Mouse (Mus musculus): ENCODE data around the gene Pml.
A peak's percentile ranks its signal among the peaks of the same experiment; 100 is the strongest.
"Not testable (repeated sequence)": the region's sequence is repeated elsewhere in the genome, so short reads cannot be mapped to it uniquely, and the experiment has no call there.

The Pml gene

GRCm38 (mm10) chr9:58271109-58271508, 21.5 kb upstream of the Pml start:
- DNase-seq: no peak

DNA sequence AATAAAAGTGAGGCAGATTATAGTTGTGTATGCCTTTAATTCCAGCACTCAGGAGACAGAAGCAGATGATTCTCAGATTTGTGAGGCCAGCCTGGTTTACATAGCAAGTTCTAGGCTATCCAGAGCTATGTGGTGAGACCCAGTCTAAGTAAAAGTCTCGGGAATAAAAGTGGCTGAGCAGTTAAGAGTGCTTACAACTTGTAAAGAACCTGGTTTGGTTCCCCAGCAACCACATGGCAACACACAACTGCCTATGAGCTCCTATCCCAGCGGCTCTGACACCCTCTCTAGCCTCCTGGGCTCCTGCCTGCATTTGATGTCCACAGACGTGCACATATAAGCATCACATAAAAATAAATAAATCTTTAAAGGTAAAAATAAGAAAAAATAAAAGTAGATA, 20.5 kb upstream of the Pml start:
- DNase-seq: no peak

- DNase-seq: peak; percentile 83
Observed at GRCm38 (mm10) chr9:58268384-58269313, 19.1 kb upstream of the Pml start.

GRCm38 (mm10) chr9:58267046-58267445, 17.5 kb upstream of the Pml start:
- no peak for DNase-seq

- DNase-seq: no peak
Observed at GRCm38 (mm10) chr9:58266571-58267011, 17.0 kb upstream of the Pml start.

DNA sequence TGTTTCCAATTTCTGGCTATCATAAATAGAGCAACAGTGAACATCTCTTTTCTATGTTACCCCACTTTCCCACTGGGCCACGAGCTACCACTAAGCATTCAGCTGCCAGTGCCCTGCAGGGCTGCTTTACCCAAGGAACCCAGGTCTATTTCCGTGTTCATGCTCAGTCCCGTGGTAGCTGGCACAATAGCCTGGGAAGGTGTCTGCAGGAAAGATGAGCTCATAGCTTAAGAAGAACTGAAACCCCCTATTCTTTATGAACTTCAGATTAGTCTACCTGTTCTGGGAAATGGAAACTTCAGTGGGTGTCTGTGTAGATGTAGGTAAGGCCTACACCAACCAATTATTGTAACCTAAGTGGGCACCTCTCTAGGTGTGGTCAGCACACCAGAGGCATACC, 15.8 kb upstream of the Pml start:
- DNase-seq: no peak

GRCm38 (mm10) chr9:58262507-58262906, 12.9 kb upstream of the Pml start:
- DNase-seq: no peak

DNA sequence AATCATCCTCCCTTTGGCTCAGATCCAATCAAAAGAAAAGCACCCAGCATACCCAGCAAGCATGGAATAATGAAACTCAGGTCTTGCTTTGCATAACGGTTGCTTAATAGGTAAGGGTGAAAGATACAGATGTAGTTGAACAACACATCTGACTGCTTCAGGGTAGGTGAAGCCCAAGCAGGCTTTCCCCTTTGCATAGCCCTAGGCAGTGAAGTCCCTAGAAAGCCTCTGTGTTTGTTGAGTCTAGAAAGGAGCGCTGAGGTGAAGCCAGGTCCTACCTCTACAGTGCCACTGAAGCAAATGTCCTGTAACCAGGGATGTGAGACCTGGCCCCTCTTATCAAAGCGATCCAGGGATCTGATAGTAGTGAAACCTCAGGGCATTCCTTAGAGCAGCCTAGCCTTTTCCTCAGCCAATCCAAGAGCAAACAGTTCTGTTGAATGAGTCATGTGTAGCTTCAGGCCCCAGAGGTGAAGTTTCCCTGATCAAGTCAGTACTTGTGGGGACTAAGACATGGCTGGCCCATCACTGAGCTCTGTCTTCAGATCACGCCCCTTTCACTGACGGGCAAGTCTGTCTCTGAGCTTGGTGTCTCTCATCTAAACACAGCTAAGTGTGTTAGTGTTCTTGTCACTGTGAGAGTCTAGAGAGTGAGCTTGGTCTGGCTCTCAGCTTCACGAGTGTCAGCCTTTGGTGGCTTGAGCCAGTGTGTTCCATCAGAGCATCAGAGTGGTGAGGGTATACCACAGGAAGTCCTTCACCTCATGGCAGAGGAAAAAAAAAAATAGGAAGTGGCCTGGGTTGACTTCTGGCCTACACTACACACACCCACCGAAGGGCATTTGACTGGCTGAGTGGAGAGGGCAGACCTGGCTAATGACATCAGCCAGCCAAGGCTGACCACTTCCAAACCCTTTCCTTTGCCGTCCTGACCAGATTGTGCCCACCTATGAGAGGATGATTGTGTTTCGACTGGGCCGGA, 6.4 kb upstream of the Pml start:
- DNase-seq: no peak

DNA sequence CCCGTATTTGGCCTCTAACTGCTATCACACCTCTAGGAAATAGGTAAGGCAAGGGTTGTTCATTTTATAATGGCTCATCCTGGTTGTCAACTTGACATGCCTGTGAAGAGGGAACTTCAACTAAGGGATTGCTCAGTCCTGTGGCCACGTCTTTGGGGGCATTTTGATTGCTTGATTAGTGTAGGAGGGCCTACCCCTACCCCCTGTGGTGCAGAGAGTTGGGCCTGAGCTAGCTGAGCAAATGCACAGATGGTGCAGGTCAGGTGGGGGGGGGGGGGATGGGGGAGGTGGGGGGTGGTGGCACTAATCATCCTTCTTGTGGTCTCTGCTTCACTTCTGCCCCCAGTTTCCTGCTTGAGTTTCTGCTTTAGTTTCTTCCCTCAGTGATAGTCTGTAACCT, 5.5 kb upstream of the Pml start:
- DNase-seq: no peak

- not testable (repeated sequence) for DNase-seq
Observed at GRCm38 (mm10) chr9:58253805-58254122, 4.2 kb upstream of the Pml start.

GRCm38 (mm10) chr9:58253033-58253804, 3.6 kb upstream of the Pml start, which contains the start of gene Stoml1:
Stoml1 (plus strand) TSS chr9:58253164.
- DNase-seq: peak; percentile 96

DNA sequence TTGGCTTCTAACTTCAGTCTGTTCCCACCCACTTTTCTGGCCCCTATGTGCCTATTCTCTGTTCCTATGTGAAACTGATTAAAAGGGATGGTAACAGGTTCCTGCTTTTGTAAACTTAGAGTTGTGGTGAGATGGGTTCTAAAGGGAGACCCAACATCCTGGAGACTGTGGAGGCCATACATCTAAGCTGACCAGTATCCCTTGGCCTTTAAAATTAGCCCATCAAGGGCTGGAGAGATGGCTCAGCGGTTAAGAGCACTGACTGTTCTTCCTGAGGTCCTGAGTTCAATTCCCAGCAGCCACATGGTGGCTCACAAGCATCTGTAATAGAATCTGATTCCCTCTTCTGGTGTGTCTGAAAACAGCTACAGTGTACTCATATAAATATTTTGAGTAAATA, 1.1 kb upstream of the Pml start:
- DNase-seq: not testable (repeated sequence)

DNA sequence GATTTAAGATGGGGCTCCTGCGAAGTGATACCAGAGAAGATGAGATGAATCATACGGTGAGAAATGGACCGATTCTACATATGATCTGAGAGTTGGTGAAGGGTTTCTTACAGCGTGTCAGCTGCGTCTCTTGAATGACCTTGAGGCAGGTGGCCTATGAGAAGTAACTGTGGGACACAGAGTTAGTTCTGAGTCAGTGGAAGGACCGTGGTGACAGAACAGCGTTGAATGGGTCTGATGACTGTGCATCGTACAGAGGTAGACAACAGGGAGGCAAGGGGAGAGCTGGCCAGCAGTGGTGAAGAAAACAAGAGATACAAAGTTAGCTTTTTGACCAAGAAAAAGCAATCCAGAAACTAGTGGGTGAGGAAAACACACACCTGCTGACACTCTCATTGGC, 736 bp upstream of the Pml start:
- DNase-seq: no peak

GRCm38 (mm10) chr9:58248746-58249413, 706 bp downstream of the Pml start:
- DNase-seq: no peak

GRCm38 (mm10) chr9:58247064-58247759, 2.4 kb downstream of the Pml start:
- peak; percentile 91 for DNase-seq

DNA sequence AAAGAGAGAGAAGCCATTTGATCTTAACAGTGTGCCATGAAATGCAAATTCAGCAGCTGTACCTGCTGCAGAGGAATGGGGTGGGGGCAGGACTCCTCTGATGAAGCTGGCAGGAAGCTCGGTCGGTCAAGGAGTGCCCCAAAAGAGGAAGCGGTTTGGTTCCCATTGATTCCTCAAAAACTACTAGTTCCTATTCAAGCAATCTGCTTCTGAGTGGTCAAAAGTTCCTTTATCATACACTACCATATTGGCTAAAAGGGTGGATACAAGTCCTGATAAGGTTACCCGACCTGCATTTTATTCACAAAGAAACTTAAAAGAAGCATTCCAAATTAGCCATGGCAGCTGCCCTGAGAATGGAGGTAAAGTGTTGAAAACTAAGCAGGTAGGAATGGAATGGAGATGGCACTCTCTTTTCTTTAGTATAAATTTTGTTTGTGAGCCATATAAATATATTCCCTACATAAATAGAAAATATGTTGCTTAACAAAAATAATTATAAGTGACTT, 3.4 kb downstream of the Pml start:
- DNase-seq: no peak

- DNase-seq: no peak
Observed at GRCm38 (mm10) chr9:58243696-58244095, 5.9 kb downstream of the Pml start.

GRCm38 (mm10) chr9:58242696-58243095, 6.9 kb downstream of the Pml start:
- no peak for DNase-seq

DNA sequence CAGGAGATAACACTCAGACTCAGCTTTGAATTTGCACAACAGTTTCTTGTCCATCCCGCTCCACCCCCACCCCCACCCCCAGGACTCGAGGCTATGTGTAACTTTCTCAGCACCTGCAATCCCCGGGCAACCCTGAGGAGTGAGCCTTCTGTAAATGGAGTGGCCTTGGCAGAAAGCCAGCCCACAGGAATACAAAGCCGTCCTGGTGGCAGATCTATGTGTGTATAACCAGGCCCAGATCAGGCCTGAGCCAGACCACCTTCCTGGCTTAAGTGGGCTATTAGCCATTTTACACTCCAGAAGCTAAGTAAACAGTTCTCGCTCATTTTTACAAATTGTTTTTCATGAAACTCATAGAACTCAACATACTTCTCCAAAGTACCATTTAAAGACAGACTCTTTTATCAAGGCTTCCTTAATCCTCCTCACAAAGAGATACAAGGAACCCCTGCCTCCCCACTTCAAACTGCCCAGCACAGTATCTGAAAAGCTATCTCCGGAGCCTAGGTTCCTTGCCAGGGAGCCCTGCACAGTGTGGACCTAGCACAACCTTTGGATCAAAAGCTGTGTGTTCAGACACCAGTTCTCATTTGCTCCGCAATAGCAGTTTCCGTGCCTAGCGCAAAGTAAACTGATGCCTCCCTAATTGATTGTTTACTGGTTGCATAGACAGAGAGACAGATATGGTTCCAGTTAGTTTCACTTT, 7.7 kb downstream of the Pml start:
- peak; percentile 37 for DNase-seq

GRCm38 (mm10) chr9:58234502-58235015, 15.0 kb downstream of the Pml start:
- DNase-seq: no peak
